Mouse (Mus musculus): ENCODE measurements around the gene Sipa1l1.
A peak's percentile ranks its signal among the peaks of the same experiment; 100 is the strongest.

DNA sequence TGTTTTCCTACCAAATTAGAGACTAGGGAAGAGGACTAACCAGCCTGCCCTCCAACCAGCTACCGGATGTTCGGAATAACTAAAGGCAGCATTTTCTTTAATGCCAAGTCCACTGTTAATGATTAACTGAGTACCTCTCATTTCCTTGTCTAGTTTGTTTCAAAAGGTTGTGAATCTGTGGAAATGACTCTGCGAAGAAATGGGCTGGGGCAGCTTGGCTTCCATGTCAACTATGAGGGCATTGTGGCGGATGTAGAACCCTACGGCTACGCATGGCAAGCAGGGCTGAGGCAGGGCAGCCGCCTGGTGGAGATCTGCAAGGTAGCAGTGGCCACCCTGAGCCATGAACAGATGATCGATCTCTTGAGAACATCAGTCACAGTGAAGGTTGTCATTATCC lies 228.1 kb downstream of the Sipa1l1 start:
- TF ChIP-seq CTCF (IDR thresholded peaks at IDR 0.05; ENCODE audit: low read depth) (peak; percentile 33; the same call in 1 of the 2 replicates), EP300 (IDR thresholded peaks at IDR 0.05; ENCODE audit: low read depth) (no peak)
